Mouse (Mus musculus): ENCODE results near the gene Ripk3. TPM values are rescaled to one million over a fixed set of nuclear protein-coding genes. Genes with fewer than 3 reads are reported as not detected.
"Not testable (repeated sequence)": the region's sequence is repeated elsewhere in the genome, so short reads cannot be mapped to it uniquely, and the experiment has no call there.

Ripk3 gene
- polyA plus RNA-seq, 1 experiment from 2014 or later = 37.1 TPM

- H3K27me3 ChIP-seq = peaks cover 57% of the 10 kb centered on the region
- no peak for ATAC-seq (ENCODE audit: low FRiP score, low read depth)
These were observed 19.5 kb downstream of the Ripk3 start for GRCm38 (mm10) chr14:55769087-55769703.

DNA sequence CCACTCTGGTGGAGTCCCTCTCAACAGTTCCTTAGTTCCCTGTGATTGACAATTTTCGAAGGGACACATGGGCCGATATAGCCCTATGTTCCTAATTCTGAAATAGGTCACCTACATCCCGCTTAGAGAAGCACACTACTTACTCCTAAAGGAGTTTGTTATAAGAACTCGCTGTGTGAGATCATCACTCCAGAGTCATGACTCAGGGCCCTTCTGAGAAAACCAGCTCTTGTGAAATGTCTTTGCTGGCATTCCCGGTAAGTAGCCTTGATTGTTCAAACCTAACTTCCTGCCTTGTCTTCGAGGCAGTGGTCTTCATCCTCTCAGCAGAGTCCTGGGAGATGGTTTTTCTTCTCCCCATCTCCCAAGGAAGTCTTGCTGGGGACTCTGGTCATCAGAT is 20.1 kb downstream of the Ripk3 start:
- Histone ChIP-seq H3K4me1 (peaks cover 10% of the 10 kb centered on the region; the same call in 1 of the 2 replicates), H3K9me3 (no peaks in the 10 kb centered on the region), H3K27me3 (peaks cover 62% of the 10 kb centered on the region), H3K4me2 (replicated peaks) (no peak overlapping the region), H3K9ac (no peak overlapping the region), H3K4me3 (no peak overlapping the region), H3K36me3 (0 out of 2 replicates have a peak, but pooled peaks cover 3% of the 10 kb centered on the region), H3K27ac (no peak overlapping the region)
- ATAC-seq (ENCODE audit: low FRiP score, low read depth) = no peak
- 86% methylated on average over 6 of the region's 6 CpGs for WGBS

More at GRCm38 (mm10) chr14:55769087-55769703, 19.5 kb downstream of the Ripk3 start:
- Histone ChIP-seq H3K4me1 (peaks cover 10% of the 10 kb centered on the region; the same call in 1 of the 2 replicates), H3K27ac (no peak overlapping the region), H3K36me3 (peaks cover 3% of the 10 kb centered on the region; the same call in 1 of the 2 replicates), H3K9ac (no peak overlapping the region), H3K4me3 (no peak overlapping the region), H3K9me3 (no peaks in the 10 kb centered on the region), H3K4me2 (replicated peaks) (no peak overlapping the region)
- 78% methylated on average over 16 of the region's 16 CpGs for WGBS

DNA sequence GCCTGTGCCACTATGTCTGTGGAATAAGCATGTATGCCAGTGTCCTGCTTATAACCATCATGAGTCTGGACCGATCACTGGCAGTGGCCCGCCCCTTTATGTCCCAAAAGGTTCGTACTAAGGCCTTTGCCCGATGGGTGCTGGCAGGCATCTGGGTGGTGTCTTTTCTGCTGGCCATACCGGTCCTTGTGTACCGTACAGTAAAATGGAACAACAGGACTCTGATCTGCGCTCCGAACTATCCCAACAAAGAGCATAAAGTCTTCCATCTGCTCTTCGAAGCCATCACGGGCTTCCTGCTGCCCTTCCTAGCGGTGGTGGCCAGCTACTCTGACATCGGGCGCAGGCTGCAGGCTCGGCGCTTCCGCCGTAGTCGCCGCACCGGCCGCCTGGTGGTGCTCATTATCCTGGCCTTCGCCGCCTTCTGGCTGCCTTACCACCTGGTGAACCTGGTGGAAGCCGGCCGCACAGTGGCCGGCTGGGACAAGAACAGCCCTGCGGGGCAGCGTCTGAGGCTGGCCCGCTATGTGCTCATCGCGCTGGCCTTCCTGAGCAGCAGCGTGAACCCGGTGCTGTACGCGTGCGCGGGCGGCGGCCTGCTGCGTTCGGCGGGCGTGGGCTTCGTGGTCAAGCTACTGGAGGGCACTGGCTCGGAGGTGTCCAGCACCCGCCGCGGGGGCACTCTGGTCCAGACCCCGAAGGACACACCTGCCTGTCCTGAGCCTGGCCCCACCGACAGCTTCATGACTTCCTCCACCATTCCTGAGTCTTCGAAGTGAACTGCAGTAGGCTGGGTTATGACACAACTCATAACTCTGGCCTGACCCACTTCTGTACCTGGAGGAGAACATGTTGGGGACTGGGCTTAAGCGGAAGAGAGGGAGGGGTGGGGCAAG is 20.9 kb downstream of the Ripk3 start:
- peak overlapping the region; percentile 66 for H3K9ac ChIP-seq
- H3K4me2 ChIP-seq (replicated peaks) = peak overlapping the region; percentile 72
- 0 out of 2 replicates have a peak, but pooled peaks cover 3% of the 10 kb centered on the region for H3K36me3 ChIP-seq
- 11% methylated on average over 52 of the region's 52 CpGs for WGBS
- H3K27me3 ChIP-seq = peaks cover 70% of the 10 kb centered on the region
- H3K27ac ChIP-seq = no peak overlapping the region
- H3K9me3 ChIP-seq = no peaks in the 10 kb centered on the region
- ATAC-seq (ENCODE audit: low FRiP score, low read depth) = peak; percentile 42; the same call in 1 of the 2 replicates
- H3K4me3 ChIP-seq = peak overlapping the region; percentile 43
- peaks cover 12% of the 10 kb centered on the region; the same call in 1 of the 2 replicates for H3K4me1 ChIP-seq

GRCm38 (mm10) chr14:55765696-55766095 is 23.0 kb downstream of the Ripk3 start, which contains the start of gene Ltb4r1:
Ltb4r1 (plus strand) TSS chr14:55765962.
- no peak within 1 kb of the TSS for H3K9ac ChIP-seq
- peaks cover 22% of the 10 kb centered on the region for H3K4me1 ChIP-seq
- no peaks in the 10 kb centered on the region for H3K9me3 ChIP-seq
- H3K27ac ChIP-seq = no peak within 1 kb of the TSS
- 68% methylated on average over 4 of the region's 4 CpGs for WGBS
- H3K36me3 ChIP-seq = no peaks in the 10 kb centered on the region
- no peak for ATAC-seq (ENCODE audit: low FRiP score, low read depth)
- H3K4me3 ChIP-seq = no peak within 1 kb of the TSS
- H3K4me2 ChIP-seq (replicated peaks) = no peak within 1 kb of the TSS
- peaks cover 85% of the 10 kb centered on the region for H3K27me3 ChIP-seq

GRCm38 (mm10) chr14:55763166-55763565 is 25.5 kb downstream of the Ripk3 start:
- Histone ChIP-seq H3K9ac (peak overlapping the region; percentile 85; the same call in 1 of the 2 replicates), H3K36me3 (no peaks in the 10 kb centered on the region), H3K9me3 (no peaks in the 10 kb centered on the region), H3K27ac (no peak overlapping the region), H3K4me1 (peaks cover 24% of the 10 kb centered on the region), H3K4me3 (no peak overlapping the region), H3K27me3 (peaks cover 67% of the 10 kb centered on the region), H3K4me2 (replicated peaks) (peak overlapping the region; percentile 96)
- no peak for ATAC-seq (ENCODE audit: low FRiP score, low read depth)
- 65% methylated on average over 7 of the region's 7 CpGs for WGBS

DNA sequence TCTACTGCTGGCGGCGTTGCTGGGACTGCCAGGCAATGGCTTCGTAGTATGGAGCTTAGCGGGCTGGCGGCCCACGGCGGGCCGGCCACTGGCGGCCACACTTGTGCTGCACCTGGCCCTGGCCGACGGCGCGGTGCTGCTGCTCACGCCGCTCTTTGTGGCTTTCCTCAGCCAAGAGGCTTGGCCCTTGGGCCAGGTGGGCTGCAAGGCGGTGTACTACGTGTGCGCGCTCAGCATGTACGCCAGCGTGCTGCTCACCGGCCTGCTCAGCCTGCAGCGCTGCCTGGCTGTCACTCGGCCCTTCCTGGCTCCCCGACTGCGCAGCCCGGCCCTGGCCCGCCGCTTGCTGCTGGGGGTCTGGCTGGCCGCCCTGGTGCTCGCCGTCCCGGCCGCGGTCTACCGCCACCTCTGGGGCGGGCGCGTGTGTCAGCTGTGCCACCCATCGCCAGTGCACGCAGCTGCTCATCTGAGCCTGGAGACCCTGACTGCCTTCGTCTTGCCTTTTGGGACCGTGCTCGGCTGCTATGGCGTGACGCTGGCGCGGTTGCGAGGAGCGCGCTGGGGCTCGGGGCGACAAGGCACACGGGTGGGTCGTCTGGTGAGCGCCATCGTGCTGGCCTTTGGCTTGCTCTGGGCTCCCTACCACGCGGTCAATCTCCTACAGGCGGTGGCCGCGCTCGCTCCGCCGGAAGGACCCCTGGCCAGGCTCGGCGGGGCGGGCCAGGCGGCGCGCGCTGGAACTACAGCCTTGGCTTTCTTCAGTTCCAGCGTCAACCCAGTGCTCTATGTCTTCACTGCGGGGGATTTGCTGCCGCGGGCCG is 26.5 kb downstream of the Ripk3 start:
- peak; percentile 81 for ATAC-seq (ENCODE audit: low FRiP score, low read depth)
- Histone ChIP-seq H3K4me2 (replicated peaks) (peak overlapping the region; percentile 96), H3K27ac (peak overlapping the region; percentile 44), H3K4me1 (peaks cover 16% of the 10 kb centered on the region), H3K4me3 (peak overlapping the region; percentile 57), H3K9me3 (no peaks in the 10 kb centered on the region), H3K9ac (peak overlapping the region; percentile 85), H3K36me3 (no peaks in the 10 kb centered on the region), H3K27me3 (peaks cover 58% of the 10 kb centered on the region)
- WGBS = under 1% methylated on average over 77 of the region's 77 CpGs

DNA sequence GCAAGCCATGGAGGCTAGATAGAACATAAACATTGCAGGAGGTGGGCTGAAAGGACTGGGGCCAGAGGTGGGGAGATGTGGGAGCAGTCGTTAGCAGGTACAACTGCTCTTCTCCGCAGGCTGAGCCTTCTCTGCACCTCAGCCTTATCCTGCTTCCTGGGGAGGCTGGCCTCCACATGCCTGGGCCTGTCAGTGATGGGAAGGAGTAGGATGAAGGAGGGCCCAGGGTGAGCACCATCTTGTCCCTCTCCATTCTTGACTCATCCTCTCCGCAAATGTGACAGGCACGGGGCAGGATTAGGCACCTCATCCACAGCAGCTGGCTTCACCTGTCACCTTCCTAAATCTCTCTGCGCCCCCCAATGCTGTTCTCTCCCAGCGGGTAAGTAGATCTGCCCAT is 27.5 kb downstream of the Ripk3 start, which contains the start of gene Ltb4r2:
Gene Ltb4r2, plus strand, starts transcription at position 266 of the 400 bp plus-strand sequence.
- ATAC-seq (ENCODE audit: low FRiP score, low read depth) = no peak
- H3K36me3 ChIP-seq = peaks cover 6% of the 10 kb centered on the region; the same call in 1 of the 2 replicates
- 67% methylated on average over 6 of the region's 6 CpGs for WGBS
- H3K4me2 ChIP-seq (replicated peaks) = peak within 1 kb of the TSS; percentile 96
- peak within 1 kb of the TSS; percentile 57 for H3K4me3 ChIP-seq
- H3K27me3 ChIP-seq = peaks cover 49% of the 10 kb centered on the region
- H3K9me3 ChIP-seq = no peaks in the 10 kb centered on the region
- H3K9ac ChIP-seq = peak within 1 kb of the TSS; percentile 85
- peak within 1 kb of the TSS; percentile 44 for H3K27ac ChIP-seq
- H3K4me1 ChIP-seq = peaks cover 16% of the 10 kb centered on the region

DNA sequence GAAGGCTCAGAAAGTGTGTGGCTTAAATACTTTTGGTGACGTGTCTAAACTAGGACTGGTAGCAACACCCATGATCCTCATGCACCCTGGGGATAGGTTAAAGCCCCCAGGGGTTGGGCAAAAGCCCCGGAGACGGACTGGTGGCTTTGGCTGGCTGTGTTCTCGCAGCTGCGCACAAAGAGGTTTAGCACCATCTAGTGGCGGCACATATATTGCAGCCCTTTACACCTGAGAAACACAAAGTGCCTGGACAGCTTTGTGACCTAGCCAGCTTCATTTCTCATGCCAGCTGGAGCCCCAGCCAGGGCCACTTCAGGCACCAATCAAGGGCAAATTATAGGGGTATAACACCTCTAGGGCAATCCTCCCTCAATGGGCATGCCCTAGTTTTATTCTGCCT is 28.5 kb downstream of the Ripk3 start:
- H3K9me3 ChIP-seq; ATAC-seq (ENCODE audit: low FRiP score, low read depth); H3K9ac ChIP-seq; H3K27ac ChIP-seq: not testable (repeated sequence)
- 0% methylated on average over 6 of the region's 6 CpGs for WGBS
- H3K27me3 ChIP-seq = peaks cover 39% of the 10 kb centered on the region
- H3K36me3 ChIP-seq = peaks cover 16% of the 10 kb centered on the region
- H3K4me1 ChIP-seq = peaks cover 16% of the 10 kb centered on the region
- peak overlapping the region; percentile 54 for H3K4me2 ChIP-seq (replicated peaks)
- peak overlapping the region; percentile 18; the same call in 1 of the 2 replicates for H3K4me3 ChIP-seq

DNA sequence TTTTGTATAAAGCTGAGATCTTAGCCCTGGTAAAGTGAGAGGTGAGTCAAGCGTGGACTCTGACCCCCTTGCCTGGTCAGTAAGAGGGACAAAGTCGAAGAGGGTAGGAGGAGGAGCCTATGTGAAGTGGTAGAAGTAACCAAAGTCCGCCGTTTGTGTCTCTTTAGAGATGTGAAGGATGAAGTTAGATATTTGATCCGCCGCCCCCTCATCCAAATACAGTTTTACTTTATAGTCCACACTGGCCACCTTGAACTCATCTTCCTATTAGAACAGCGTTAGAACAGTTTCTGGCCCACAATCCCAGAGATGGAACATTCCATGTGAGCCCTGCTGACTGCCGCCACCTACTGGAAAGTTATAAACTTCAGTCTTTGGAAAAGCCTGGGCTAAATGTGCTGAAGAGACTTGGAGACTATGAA is 30.3 kb downstream of the Ripk3 start, which contains the start of gene Cideb:
Gene Cideb, minus strand, starts transcription at position 96 of the 422 bp plus-strand sequence.
- Histone ChIP-seq H3K4me3 (0 out of 2 replicates have a peak within 1 kb of the TSS, but pooled peaks have one; percentile 0), H3K27ac (no peak within 1 kb of the TSS), H3K4me1 (peaks cover 16% of the 10 kb centered on the region), H3K4me2 (replicated peaks) (peak within 1 kb of the TSS; percentile 41), H3K9me3 (no peaks in the 10 kb centered on the region), H3K27me3 (peaks cover 22% of the 10 kb centered on the region), H3K36me3 (peaks cover 34% of the 10 kb centered on the region), H3K9ac (no peak within 1 kb of the TSS)
- ATAC-seq (ENCODE audit: low FRiP score, low read depth) = no peak
- 22% methylated on average over 8 of the region's 8 CpGs for WGBS

DNA sequence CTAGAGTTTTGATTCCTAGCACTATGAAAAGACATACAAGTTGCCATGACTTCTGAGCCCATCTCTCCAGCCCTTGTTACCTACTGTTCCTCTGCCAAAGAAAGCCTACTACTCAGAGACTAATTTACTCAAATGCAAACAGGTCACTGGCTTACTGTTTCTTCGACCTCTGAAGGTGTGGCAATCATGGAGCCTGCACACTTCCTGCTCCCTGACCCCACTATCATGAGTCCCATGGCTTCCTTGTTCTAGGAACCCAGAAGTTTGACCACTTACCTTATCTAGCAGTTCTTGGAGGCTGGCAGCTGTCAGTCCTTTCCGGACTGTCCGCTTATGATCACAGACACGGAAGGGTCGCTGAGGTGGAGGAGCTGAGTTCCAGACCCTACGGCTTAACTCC is 31.1 kb downstream of the Ripk3 start:
- whole genome bisulfite sequencing = 83% methylated on average over 6 of the region's 6 CpGs

More for the DNA sequence above, 31.1 kb downstream of the Ripk3 start:
- Histone ChIP-seq H3K4me2 (replicated peaks) (no peak overlapping the region), H3K9me3 (no peaks in the 10 kb centered on the region), H3K36me3 (peaks cover 42% of the 10 kb centered on the region), H3K27ac (no peak overlapping the region), H3K4me1 (peaks cover 12% of the 10 kb centered on the region), H3K9ac (no peak overlapping the region), H3K27me3 (peaks cover 16% of the 10 kb centered on the region), H3K4me3 (no peak overlapping the region)
- no peak for ATAC-seq (ENCODE audit: low FRiP score, low read depth)

Measured in limb, embryonic 13.5 days (tissue).